Mouse (Mus musculus) Muller cell, postnatal 12 days (primary cell): ENCODE measurements around the gene Foxn1.

Experiments
- DNase-seq: peaks from one replicate; pipeline ENCODE4 v3.0.0-alpha.2; 2015; ENCODE audit errors: inconsistent ontology term

Gene Foxn1

GRCm38 (mm10) chr11:78400936-78401335, 14.6 kb upstream of the Foxn1 start:
- no peak for DNase-seq

DNA sequence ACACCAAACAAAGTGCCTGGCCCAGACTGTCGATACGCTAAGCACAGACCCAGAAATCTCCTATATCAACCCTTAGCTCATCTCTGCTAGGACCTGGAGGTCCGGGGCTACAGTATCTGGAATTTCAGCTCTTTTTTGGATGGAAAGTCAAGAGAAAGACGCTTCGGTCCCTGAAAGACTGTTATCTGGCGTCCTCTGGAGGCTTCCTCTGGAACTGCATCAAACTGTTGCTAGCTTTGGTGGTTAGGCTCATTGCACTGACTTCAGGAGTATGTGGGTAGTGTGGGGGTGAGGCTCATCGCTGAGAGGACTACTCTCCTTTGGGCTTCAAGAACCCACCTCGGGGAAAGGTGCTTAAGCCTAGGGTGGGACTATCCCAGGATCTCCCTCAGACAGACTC, 13.3 kb upstream of the Foxn1 start:
- DNase-seq, result peak; percentile 56

GRCm38 (mm10) chr11:78398212-78398611, 11.9 kb upstream of the Foxn1 start:
- no peak for DNase-seq

DNA sequence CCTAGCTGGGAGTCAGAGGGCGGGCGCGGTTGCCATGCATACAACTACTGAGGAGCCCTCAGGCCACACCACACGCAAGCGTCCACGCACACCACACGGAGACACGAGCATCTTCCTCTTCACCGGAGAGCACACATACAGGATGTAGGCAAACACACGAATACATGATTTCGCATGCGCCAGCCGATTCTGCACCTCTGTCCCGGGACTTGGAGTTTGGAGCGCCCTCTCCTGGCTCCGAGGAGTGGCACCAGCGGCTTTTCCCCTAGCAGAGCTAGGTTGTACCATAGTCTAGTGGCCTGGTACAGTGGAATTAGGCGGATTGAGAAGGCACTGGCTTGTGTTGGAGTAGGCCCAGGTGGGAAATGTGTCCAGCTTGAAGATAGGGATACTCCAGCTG, 11.0 kb upstream of the Foxn1 start:
- DNase-seq, result peak; percentile 44

- no peak for DNase-seq
Measured at GRCm38 (mm10) chr11:78396950-78397349, 10.6 kb upstream of the Foxn1 start.

GRCm38 (mm10) chr11:78392728-78393127, 6.4 kb upstream of the Foxn1 start:
- no peak for DNase-seq

DNA sequence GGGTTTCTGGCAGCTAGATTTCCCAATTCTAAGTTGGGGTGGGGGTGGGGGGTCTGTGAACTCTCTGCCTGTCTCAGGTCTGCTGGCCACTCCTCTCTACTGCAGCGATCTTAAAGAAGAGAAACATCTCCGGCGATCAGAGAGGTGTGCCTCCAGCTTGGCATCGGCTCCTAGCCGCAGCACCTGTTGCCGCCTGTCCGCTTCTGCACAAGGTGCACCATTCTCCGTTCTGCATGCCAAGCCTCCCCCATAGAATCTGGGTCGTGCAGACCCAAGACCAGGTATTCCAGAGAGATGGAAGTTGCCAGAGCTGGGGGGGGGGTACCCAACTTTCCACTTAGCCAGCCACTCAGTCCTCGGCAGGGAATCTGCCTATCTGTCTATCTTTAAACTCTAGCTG, 582 bp downstream of the Foxn1 start:
- DNase-seq, result no peak

GRCm38 (mm10) chr11:78382701-78383100, 3.7 kb downstream of the Foxn1 start:
- DNase-seq, result peak; percentile 55

- no peak for DNase-seq
Measured at GRCm38 (mm10) chr11:78382286-78382685, 4.1 kb downstream of the Foxn1 start.

DNA sequence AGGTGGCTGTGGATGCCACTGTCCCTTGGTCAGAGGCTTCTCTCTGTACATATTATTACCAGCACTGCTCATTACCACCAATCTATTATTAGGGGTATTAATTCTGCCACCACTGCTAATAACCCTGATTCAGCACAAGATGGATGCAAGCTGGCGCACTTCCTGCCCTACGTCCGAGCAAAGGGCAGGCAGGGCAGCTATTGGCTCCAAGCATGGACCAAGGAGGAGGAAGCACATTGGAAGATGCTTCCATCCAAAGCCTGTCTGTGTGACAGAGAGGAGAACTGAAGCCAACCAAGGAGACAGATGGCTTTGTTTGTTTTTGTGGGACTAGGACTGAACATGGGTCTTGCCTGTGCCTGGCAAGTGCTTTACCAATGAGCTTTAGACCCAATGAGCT, 5.4 kb downstream of the Foxn1 start:
- no peak for DNase-seq

DNA sequence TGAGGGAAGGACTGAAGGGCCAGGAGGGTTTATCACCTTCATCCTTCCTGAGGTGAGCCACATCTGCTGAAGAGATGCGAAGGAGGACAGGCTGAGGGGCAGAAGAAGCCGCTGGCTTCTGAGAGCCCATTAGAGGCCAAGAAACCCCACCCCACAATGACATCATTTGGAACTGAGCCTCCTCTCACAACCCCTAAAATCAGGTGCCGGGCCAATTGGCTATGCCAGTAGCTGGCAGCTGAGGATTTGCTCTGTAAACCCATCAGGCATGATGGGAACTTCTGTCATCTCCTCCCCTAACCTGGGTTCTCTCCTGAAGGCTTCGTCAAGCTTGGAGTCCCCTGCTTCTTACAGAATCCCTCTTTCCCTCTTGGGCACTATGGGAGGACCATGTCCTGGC, 6.0 kb downstream of the Foxn1 start:
- no peak for DNase-seq

DNA sequence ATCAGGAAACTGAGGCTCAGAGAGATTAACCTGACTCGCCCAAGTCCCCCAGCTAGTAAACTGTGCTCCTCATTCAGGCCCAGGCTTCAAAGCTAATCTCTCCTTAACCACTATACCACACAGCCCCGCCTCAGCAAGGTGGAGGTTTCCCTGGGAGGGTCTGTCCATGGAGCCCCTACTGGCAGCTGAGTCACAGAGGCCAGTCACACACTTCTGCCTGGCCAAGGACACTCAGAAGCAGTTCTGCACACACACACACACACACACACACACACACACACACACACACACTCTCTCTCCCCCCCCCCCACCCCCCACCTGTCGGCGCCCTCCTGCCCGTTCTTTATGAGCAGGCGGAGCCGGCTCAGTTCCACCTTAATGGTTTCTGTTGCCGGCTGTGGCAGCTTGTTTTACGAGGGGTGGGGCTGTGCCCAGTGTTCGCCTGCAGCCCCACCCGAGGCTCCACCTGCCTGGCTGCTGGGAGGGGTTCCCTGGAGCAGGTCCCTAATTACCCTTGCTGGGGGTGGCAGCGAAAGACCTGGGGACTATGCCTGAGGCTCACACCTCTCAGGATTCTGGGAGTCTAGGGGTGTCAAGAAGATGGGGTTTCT, 8.7 kb downstream of the Foxn1 start:
- DNase-seq, result no peak

GRCm38 (mm10) chr11:78374147-78374546, 12.2 kb downstream of the Foxn1 start:
- no peak for DNase-seq

GRCm38 (mm10) chr11:78372610-78373009, 13.7 kb downstream of the Foxn1 start:
- no peak for DNase-seq

DNA sequence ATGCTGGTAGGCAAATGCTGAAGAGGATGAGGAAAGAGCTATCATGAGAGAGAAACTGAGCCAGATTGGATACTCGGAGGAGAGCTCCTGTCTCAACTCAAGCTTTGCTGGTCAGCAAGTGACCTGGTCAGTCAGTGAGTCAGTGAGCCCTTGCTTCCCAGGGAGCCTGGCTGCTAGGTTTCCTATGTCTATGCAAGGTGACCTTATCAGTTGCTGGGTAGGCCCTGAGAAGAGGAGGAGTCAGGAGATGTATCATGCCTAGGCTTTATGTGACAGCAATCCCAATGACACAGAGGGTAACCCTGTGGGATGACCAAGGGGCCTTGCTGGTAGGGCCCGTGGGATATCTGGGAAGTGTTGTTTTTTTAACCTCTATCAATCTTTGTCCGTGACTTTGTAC, 14.2 kb downstream of the Foxn1 start:
- no peak for DNase-seq

DNA sequence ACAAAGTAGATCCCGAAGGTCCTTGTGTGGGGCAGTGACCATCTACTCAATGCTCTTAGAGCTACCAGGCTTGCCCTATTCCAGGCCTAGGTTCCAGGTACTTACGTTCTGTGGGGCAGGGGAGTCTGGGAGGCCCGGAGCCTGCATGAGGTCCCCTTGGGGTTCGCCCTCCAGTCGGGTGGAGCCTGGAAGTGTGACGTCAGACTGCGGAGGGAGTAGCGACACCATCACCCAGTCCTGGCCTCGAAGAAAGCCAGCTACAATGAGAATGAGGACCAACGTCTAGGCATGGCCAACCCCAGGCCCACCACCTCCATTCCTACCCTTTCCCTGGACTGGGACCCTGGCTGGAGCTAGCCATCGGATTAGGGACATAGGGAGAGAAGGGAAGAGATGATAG, 14.6 kb downstream of the Foxn1 start:
- DNase-seq, result no peak

- DNase-seq, result no peak
Measured at GRCm38 (mm10) chr11:78370389-78370788, 16.0 kb downstream of the Foxn1 start.

DNA sequence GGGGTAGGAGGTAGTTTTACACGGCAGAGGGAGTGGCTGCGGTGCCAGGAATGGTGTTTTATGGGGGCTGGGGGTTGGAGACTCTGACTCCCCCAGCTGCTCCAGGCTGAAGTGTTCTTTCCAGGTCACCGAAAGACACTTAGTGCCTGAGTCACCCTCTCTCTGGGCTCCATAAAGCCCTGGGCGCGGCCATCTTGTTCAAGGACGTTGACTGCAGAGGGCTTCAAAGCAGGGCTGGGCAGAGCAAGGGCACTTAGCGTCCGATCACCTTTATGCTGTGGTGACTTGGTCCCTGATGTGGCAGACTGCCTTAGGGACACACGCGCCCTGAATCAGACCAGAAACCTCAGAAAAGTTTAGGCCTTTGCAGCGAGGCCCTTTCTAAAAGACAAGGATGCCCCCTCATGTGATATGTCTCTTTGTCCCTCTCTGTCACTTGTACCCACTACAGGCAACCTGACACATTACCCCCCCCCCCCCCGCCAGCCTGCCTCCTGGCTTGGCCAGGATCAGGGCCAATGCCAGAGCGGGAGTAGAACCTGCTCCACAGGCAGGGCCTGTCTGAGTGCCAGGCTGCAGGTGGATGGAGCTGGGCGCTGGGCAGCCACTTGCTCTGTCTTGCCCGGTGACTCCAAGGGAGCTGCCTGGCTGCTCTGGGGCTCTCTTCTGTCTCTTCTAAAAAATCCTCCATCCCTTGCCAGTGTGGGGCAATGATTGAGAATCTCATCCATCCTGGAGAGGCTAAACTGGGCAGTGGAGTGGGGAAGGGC, 18.7 kb downstream of the Foxn1 start:
- no peak for DNase-seq

DNA sequence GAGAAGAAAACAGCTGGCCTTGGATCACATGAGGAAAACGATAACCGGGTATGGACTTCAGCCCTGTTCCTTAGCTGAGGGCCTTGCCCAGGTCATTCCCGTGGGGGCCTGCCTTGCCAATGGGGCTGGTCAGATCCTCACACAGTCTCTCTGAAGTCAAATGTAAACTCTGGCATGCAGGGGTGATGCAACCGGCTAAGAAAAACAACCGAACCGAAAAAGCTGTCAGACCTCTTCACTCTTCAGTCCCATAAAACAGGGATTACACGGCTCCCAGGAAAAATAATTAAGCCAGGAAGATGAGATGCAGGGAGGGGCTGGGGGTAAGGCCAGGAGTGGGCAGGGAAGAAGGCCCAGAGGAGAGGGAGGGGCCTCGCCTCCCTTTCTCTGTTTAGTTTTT, 22.3 kb downstream of the Foxn1 start:
- DNase-seq, result no peak

GRCm38 (mm10) chr11:78363309-78364007, 22.9 kb downstream of the Foxn1 start:
- DNase-seq, result no peak

- DNase-seq, result no peak
Measured at GRCm38 (mm10) chr11:78360789-78361131, 25.6 kb downstream of the Foxn1 start.

- DNase-seq, result peak; percentile 64
Measured at GRCm38 (mm10) chr11:78360125-78360788, 26.1 kb downstream of the Foxn1 start.
